In genomic region chr13:63951136-63951535, GRCm38 (mm10) we compare ENCODE assay signal across 13 mouse cellular contexts.
A peak's percentile ranks its signal among the peaks of the same experiment; 100 is the strongest.
DNase-seq lines count a peak whose midpoint lies in the region; ATAC-seq and TF ChIP-seq lines count a peak whose summit lies in the region.
"Had no signal": no experiment of that assay in that cellular context is flagged by ENCODE, and none has a peak within 500 bp of the region (broad histone marks: within the 10 kb centered on the region; RNA-seq: fewer than 3 reads in every experiment).

No protein-coding gene starts in this region.

- TF ChIP-seq CTCF in left cerebral cortex, adult 2 months (IDR thresholded peaks at IDR 0.05), result no peak

- ATAC-seq in intestine, embryonic 15.5 days, result peak; percentile 31
- ATAC-seq in granulocyte monocyte progenitor cell, adult 5-6 weeks (replicated peaks; ENCODE audit: poor library complexity, severe bottlenecking), result no peak
- ATAC-seq: midbrain, embryonic 15.5 days had no signal

- intact Hi-C loops in left cerebral cortex, adult 2 months (cut with DNase I), result no loop called here

- H3K27me3 ChIP-seq in intestine, embryonic 15.5 days (replicated peaks), result no peaks in the 10 kb centered on the region

- WGBS in intestine, embryonic 15.5 days, result 23% methylated on average over 8 of the region's 8 CpGs

- H3K27ac ChIP-seq in intestine, embryonic 15.5 days, result peak overlapping the region; percentile 81
- no peak overlapping the region for H3K27ac ChIP-seq in left cerebral cortex, adult 2 months
- H3K27ac ChIP-seq: midbrain, embryonic 15.5 days had no signal

- peaks cover 17% of the 10 kb centered on the region for H3K4me1 ChIP-seq in intestine, embryonic 15.5 days (replicated peaks)

- no peak overlapping the region for H3K4me3 ChIP-seq in intestine, embryonic 15.5 days (replicated peaks)
- no peak overlapping the region for H3K4me3 ChIP-seq in left cerebral cortex, adult 2 months
- H3K4me3 ChIP-seq: forebrain, embryonic 10.5 days; midbrain, embryonic 15.5 days had no signal

- no peaks in the 10 kb centered on the region for H3K9me3 ChIP-seq in intestine, embryonic 15.5 days
- H3K9me3 ChIP-seq: forebrain, embryonic 10.5 days; midbrain, embryonic 15.5 days had no signal

- H3K4me2 ChIP-seq in intestine, embryonic 15.5 days (replicated peaks), result no peak overlapping the region
- H3K4me2 ChIP-seq: midbrain, embryonic 15.5 days had no signal

- H3K36me3 ChIP-seq in intestine, embryonic 15.5 days, result no peaks in the 10 kb centered on the region
- H3K36me3 ChIP-seq: forebrain, embryonic 10.5 days; midbrain, embryonic 15.5 days had no signal

- no peak overlapping the region for H3K9ac ChIP-seq in intestine, embryonic 15.5 days
- H3K9ac ChIP-seq: midbrain, embryonic 15.5 days had no signal

- peak; percentile 27 to 31 for DNase-seq in kidney, postnatal 4 days
- no peak for DNase-seq in kidney, adult 9 months
- peak; percentile 48 for DNase-seq in embryo, embryonic 11 days
- peak; percentile 12 to 43 for DNase-seq in lung, postnatal 4 days
- DNase-seq in left cerebral cortex, adult 11 months (ENCODE audit: low spot score), result no peak
- no peak for DNase-seq in left cerebral cortex, adult 2 months (ENCODE audit: extremely low spot score in 1 of 2, low spot score in 2 of 2)
- DNase-seq: cerebellum, adult 11 months; gastrocnemius, postnatal 10 days; thymus, adult 2 months had no signal

Comparison
In these comparisons a context has a peak if more than half of its experiments do, and no peak if none do; other contexts are left out.
1. DNase-seq: peak in kidney, postnatal 4 days (2 of 2), embryo, embryonic 11 days (single experiment) and lung, postnatal 4 days (2 of 2); none in kidney, adult 9 months (single experiment), left cerebral cortex, adult 11 months (single experiment) and left cerebral cortex, adult 2 months (0 of 2).